Mouse (Mus musculus): ENCODE results near the gene Tars2. TPM values are rescaled to one million over a fixed set of nuclear protein-coding genes. Genes with fewer than 3 reads are reported as not detected.

Tars2 gene
- 11.3 TPM for polyA plus RNA-seq (2015; fragmentation: Illumina TruSeq; extraction: RNeasy Lipid Tissue Mini Kit (QIAGEN cat#74804); ENCODE audit: insufficient read depth, low read depth, low replicate concordance)

GRCm38 (mm10) chr3:95760106-95760505 lies at the start of gene Tars2:
Gene Tars2 (minus strand): TSS chr3:95760206.

GRCm38 (mm10) chr3:95739353-95740104 lies 20.5 kb downstream of the Tars2 start, which contains the start of gene Ecm1:
Gene Ecm1 (minus strand): TSS chr3:95739569.

Other genes with a start within 250 kb of the Tars2 start
- 14.4 TPM for gene Ctss, start 233.4 kb downstream of the Tars2 start, polyA plus RNA-seq (2015; fragmentation: Illumina TruSeq; extraction: RNeasy Lipid Tissue Mini Kit (QIAGEN cat#74804); ENCODE audit: insufficient read depth, low read depth, low replicate concordance)
- not detected for gene Hormad1, start 200.5 kb downstream of the Tars2 start, polyA plus RNA-seq (2015; fragmentation: Illumina TruSeq; extraction: RNeasy Lipid Tissue Mini Kit (QIAGEN cat#74804); ENCODE audit: insufficient read depth, low read depth, low replicate concordance)
- gene Golph3l, start 171.3 kb downstream of the Tars2 start, polyA plus RNA-seq (2015; fragmentation: Illumina TruSeq; extraction: RNeasy Lipid Tissue Mini Kit (QIAGEN cat#74804); ENCODE audit: insufficient read depth, low read depth, low replicate concordance) = 10.5 TPM
- 17.8 TPM for gene Ensa, start 135.2 kb downstream of the Tars2 start, polyA plus RNA-seq (2015; fragmentation: Illumina TruSeq; extraction: RNeasy Lipid Tissue Mini Kit (QIAGEN cat#74804); ENCODE audit: insufficient read depth, low read depth, low replicate concordance)
- 35.6 TPM for gene Mcl1, start 101.4 kb downstream of the Tars2 start, polyA plus RNA-seq (2015; fragmentation: Illumina TruSeq; extraction: RNeasy Lipid Tissue Mini Kit (QIAGEN cat#74804); ENCODE audit: insufficient read depth, low read depth, low replicate concordance)
- 10.2 TPM for gene Adamtsl4, start 72.3 kb downstream of the Tars2 start, polyA plus RNA-seq (2015; fragmentation: Illumina TruSeq; extraction: RNeasy Lipid Tissue Mini Kit (QIAGEN cat#74804); ENCODE audit: insufficient read depth, low read depth, low replicate concordance)
- gene Ecm1, start 20.6 kb downstream of the Tars2 start, polyA plus RNA-seq (2015; fragmentation: Illumina TruSeq; extraction: RNeasy Lipid Tissue Mini Kit (QIAGEN cat#74804); ENCODE audit: insufficient read depth, low read depth, low replicate concordance) = 40.8 TPM
- 4.9 TPM for gene Rprd2, start 58.7 kb upstream of the Tars2 start, polyA plus RNA-seq (2015; fragmentation: Illumina TruSeq; extraction: RNeasy Lipid Tissue Mini Kit (QIAGEN cat#74804); ENCODE audit: insufficient read depth, low read depth, low replicate concordance)
- gene Prpf3, start 95.7 kb upstream of the Tars2 start, polyA plus RNA-seq (2015; fragmentation: Illumina TruSeq; extraction: RNeasy Lipid Tissue Mini Kit (QIAGEN cat#74804); ENCODE audit: insufficient read depth, low read depth, low replicate concordance) = 12.8 TPM
- 66.6 TPM for gene Mrps21, start 111.3 kb upstream of the Tars2 start, polyA plus RNA-seq (2015; fragmentation: Illumina TruSeq; extraction: RNeasy Lipid Tissue Mini Kit (QIAGEN cat#74804); ENCODE audit: insufficient read depth, low read depth, low replicate concordance)
- 5.0 TPM for gene Ciart, start 122.0 kb upstream of the Tars2 start, polyA plus RNA-seq (2015; fragmentation: Illumina TruSeq; extraction: RNeasy Lipid Tissue Mini Kit (QIAGEN cat#74804); ENCODE audit: insufficient read depth, low read depth, low replicate concordance)
- gene BC028528, start 131.8 kb upstream of the Tars2 start, polyA plus RNA-seq (2015; fragmentation: Illumina TruSeq; extraction: RNeasy Lipid Tissue Mini Kit (QIAGEN cat#74804); ENCODE audit: insufficient read depth, low read depth, low replicate concordance) = 13.4 TPM
- 20.3 TPM for gene Aph1a, start 133.8 kb upstream of the Tars2 start, polyA plus RNA-seq (2015; fragmentation: Illumina TruSeq; extraction: RNeasy Lipid Tissue Mini Kit (QIAGEN cat#74804); ENCODE audit: insufficient read depth, low read depth, low replicate concordance)
- not detected for gene Car14, start 144.5 kb upstream of the Tars2 start, polyA plus RNA-seq (2015; fragmentation: Illumina TruSeq; extraction: RNeasy Lipid Tissue Mini Kit (QIAGEN cat#74804); ENCODE audit: insufficient read depth, low read depth, low replicate concordance)
- gene Anp32e, start 169.0 kb upstream of the Tars2 start, polyA plus RNA-seq (2015; fragmentation: Illumina TruSeq; extraction: RNeasy Lipid Tissue Mini Kit (QIAGEN cat#74804); ENCODE audit: insufficient read depth, low read depth, low replicate concordance) = 8.0 TPM
- gene Plekho1, start 235.8 kb upstream of the Tars2 start, polyA plus RNA-seq (2015; fragmentation: Illumina TruSeq; extraction: RNeasy Lipid Tissue Mini Kit (QIAGEN cat#74804); ENCODE audit: insufficient read depth, low read depth, low replicate concordance) = 14.3 TPM

Data from pancreas, adult 10 weeks (tissue).